Mouse (Mus musculus) layer of hippocampus, postnatal 36 days (tissue): Measurements from ENCODE around the gene Rnasek. TPM values are rescaled to one million over a fixed set of nuclear protein-coding genes. Genes with fewer than 3 reads are reported as not detected.

Source experiments
- DNase-seq, 2 experiments: peaks; one replicate each; pipeline ENCODE4 v3.0.0; 2022
- total RNA-seq, 2 experiments: library from RNA; stranded (reverse); gene quantifications; 2 replicates each; pipeline ENCODE4 v1.2.3; 2021

The Rnasek gene
- 100 to 1,000 TPM; 242 to 288 TPM for total RNA-seq

- peak; percentile 83 for DNase-seq
Measured at GRCm38 (mm10) chr11:70239541-70240279, at the start of gene Rnasek, which contains the start of gene Gm21988. Gene Rnasek (minus strand): TSS chr11:70239842. Gene Gm21988 (minus strand): TSS chr11:70239830.

- peak; percentile 5 to 8 for DNase-seq
Measured at GRCm38 (mm10) chr11:70289236-70289635, 49.6 kb upstream of the Rnasek start.

DNA sequence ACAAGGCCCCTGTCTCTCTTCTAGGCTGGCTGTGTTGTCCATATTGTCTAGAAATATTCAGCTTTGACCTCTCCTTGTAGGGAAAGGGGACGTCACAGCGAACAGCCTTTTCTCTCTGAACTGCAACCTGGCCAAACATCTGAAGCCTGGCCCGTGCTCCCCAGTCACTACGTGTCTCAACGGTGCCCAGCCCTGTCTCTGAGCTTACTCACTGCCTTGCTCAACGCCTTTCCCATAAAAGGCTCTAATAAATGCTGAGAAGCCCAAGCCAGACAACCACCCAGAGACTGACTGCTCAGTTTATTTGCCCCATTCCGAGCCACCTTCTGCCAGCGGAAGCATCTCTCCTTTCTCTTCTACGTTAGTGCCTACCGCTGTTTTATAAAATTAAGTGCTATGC is 48.5 kb upstream of the Rnasek start:
- no peak for DNase-seq

GRCm38 (mm10) chr11:70285686-70286085 is 46.0 kb upstream of the Rnasek start:
- DNase-seq: no peak

- DNase-seq: no peak
Measured at GRCm38 (mm10) chr11:70284757-70285156, 45.1 kb upstream of the Rnasek start.

GRCm38 (mm10) chr11:70283666-70284065 is 44.0 kb upstream of the Rnasek start:
- DNase-seq: no peak

GRCm38 (mm10) chr11:70280441-70280840 is 40.8 kb upstream of the Rnasek start:
- no peak for DNase-seq

DNA sequence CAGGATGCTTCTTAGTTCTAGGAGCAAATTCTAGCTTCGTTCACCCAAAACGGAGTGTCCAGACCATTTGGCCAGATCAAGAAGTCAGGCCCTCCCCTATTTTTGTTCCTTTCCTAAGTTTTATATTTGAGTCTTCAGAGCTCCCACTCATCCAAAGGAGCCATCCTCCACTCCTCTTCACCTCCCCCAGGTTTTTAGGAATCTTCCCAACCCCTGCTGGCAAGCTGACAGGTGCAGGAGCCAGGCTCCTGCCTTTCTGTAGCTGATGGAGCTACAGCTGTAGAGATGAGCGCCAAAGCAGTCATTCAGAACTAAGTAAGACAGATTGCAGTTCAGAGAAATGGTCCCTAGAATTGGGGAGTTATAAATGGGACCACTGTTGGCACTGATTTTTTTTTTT is 39.3 kb upstream of the Rnasek start:
- DNase-seq: no peak

DNA sequence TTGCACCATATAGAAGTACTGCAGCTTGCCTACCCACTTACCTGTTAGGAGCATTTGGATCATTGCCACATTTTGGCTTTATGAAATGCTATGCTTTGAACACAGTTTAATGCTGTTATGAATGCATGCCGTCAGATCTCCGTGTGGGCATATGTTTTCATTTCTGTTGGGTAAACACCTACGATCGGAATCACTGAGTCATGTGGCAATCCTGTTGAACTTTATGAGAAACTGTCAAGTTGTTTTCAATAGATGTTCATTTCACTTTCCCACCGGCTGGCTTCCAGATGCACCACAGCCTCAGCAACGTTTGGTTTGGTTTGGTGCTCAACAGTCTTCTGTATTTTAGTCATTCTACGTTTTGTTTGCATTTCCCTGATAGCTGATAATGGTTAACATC is 32.0 kb upstream of the Rnasek start:
- no peak for DNase-seq

DNA sequence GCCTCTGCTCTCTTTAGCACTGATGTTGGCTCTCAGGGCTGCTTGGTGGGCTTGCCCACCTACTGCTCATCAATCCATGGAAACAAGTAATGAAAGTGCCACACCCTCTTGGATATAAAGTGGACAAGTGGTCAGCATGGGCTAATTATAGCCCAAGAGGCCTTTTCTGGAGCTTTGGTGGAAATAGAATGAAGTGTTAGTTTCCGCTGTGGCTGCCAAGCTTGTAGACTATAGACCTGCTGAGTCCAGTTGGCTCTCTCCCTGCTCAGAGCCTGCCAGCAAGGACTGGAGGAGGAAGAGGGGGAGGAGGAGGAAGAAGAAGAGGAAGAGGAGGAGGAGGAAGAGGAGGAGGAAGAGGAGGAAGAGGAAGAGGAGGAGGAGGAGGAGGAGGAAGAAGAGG is 26.8 kb upstream of the Rnasek start:
- DNase-seq: no peak

DNA sequence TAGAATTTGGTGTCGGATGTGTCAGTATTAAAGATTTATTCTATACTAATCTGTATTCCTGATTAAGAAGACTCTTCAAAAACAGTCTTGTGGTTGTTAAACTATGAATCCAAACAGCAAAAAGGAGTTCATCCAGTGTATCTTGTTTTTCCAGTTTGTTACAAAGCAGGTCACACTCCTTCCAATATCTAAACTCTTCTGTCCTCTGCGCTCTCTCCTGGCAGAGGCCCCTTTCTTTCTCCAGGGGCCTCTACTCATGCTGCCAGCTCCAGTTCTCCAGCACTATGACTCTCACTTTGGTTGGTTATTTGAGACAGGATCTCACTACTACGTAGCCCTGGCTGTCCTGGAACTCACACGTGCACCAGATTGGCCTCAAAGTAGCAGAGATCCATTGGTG is 26.2 kb upstream of the Rnasek start:
- no peak for DNase-seq

DNA sequence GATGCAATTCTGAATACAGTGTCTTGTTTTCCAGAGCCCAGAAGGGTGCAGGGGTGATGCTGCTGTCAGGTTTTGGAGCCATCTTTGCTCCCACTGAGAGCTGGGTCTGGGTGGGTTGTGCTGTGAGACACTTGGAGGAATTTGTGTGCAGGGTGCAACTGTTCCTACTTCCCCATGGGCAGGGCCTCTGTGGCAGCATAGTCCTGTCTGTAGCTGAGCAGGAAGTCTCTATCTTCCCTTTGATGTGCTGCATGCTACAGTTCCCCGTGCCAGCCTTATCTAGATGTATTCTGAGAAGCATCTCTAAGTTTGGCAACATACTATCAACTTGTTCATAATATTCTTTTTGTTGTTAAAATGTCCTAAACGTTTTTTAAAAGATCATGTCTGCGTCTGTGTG is 25.6 kb upstream of the Rnasek start:
- no peak for DNase-seq

GRCm38 (mm10) chr11:70259035-70259434 is 19.4 kb upstream of the Rnasek start:
- DNase-seq: no peak

DNA sequence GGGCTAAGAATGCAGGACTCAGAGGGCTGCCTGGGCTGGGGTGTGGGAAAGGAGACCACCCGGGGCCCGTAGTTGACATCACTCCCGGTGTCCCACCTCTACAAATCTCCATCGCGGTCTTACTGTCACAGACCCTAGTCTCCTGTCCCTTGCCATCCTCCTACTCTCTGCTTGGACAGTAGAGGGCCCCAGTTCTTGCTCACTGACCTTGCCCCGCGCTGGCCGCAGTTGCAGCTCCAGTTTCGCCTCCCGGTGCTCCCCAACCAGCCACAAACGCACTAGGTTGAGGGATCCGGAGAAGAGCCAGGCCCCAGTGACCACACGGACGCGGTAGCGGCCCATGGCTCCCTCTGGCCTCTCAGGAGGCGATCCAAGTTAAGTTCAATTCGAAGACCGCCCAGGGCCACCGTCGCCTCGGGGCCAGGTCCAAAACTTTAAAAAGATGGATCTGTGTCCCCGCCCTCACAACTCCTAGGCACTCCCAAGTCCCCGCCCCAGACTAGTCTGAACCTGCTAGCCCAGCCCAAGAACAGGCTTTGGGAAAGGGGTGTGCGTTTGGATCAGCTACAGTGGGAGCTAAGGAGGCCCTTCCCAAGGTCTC is 15.4 kb upstream of the Rnasek start, which contains the start of gene Alox12:
Gene Alox12 (minus strand): TSS at position 423 of the 601 bp plus-strand sequence.
- DNase-seq: no peak

DNA sequence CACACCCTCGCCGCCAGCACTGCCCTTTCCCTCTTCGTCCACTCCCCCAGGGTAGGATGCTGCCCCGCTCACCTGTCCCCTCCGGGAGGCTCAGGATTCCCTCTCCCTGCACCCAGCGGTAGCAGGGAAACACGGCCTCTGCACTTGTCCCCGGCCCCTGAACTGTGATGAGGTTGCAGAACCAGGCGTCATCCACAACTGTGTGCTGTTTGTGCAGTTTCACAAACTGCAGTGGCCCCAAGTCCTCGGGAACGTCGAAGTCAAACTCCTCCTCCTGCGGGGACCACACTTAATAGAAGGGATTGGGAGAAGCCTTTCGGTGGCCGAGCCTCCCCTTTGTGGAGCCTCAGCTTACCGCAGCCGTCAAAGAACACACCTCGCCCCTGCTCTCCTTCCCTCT is 14.7 kb upstream of the Rnasek start:
- no peak for DNase-seq

DNA sequence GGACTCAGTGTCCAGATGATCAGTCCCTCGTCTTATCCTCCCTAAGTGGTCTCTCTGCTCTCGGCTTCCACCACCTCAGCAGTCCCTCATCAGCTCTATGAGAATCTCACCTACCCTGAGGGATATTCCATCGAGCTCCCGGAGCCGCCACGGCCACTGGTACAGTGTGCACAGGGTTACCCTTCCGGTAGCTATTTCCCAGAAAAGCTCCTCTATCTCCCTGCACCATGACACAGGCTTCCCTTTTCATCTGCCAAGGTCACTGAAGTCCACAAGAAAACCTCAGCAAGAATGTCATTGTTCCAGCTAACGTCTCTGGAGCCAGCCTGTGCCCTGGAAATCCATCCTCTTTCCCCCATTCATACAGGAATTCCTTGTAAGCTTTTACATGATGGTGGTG is 12.2 kb upstream of the Rnasek start:
- no peak for DNase-seq

- no peak for DNase-seq
Measured at GRCm38 (mm10) chr11:70250150-70250549, 10.5 kb upstream of the Rnasek start.

GRCm38 (mm10) chr11:70247136-70247845 is 7.6 kb upstream of the Rnasek start:
- DNase-seq: peak in 1 of 2 experiments; percentile 57

DNA sequence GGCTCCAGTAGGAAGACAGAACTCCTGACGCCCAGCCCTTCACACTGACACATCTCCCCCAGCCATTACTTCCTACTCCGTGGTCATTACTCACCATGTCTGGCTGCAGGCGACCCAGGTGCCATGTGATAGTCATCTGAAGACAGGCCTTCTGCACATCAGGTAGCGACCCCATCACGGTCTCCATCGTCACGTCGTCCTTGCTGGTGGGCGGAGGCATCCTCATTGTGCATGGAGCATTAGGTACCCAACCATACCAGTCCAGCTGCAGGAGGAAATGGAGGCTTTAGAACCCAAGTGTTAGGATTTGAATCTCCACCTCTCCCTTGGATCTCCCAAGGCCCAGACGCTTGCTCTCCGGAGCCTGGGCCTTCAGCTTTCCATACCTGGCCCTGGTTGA is 2.9 kb upstream of the Rnasek start:
- no peak for DNase-seq

- DNase-seq: no peak
Measured at GRCm38 (mm10) chr11:70238591-70239440, 826 bp downstream of the Rnasek start.

- peak; percentile 98 for DNase-seq
Measured at GRCm38 (mm10) chr11:70237457-70238167, 2.0 kb downstream of the Rnasek start, which contains the start of gene 0610010K14Rik. Gene 0610010K14Rik (minus strand): TSS chr11:70237914.

- DNase-seq: no peak
Measured at GRCm38 (mm10) chr11:70236717-70237116, 2.9 kb downstream of the Rnasek start.
